Mouse (Mus musculus): ENCODE data around the gene Hdgfl2. TPM values are rescaled to one million over a fixed set of nuclear protein-coding genes. Genes with fewer than 3 reads are reported as not detected.
"Not testable (repeated sequence)": the region's sequence is repeated elsewhere in the genome, so short reads cannot be mapped to it uniquely, and the experiment has no call there.

The Hdgfl2 gene
- polyA plus RNA-seq, 1 experiment from 2014 or later = 96.8 TPM

DNA sequence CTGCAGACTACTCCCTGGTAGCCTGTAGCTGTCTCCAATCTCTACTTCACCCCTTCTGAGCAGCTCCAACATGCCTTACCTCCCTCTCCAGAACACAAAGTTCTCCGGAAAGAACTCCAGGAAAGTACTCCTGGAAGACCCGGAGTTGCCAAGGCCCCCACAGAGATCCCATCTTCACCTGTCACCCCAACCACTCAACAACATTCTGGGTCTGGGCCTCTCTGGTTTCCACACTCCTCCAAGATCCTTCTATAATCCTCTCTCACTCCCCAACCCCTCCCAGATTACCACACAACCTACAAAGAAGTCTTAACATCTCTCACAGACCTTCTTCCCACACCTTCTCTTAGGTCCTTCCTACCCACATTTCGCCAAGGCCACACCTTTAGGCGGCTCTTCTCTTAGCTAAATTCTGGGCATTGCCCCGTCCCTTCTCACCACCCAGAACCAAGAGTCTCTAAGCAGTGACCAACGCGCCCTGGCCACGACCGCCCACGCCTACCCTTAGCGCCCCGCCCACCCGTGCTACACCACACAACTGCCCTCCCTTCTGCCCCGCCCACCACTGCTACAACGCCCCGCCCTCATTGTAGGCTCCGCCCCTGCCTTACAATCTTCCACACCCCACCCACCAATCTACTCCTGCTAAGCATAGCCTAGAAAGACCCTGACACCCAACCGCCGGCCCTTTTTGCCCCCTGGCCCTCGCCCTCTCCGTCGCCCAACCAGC is 5.2 kb upstream of the Hdgfl2 start:
- 8% methylated on average over 22 of the region's 22 CpGs for WGBS

GRCm38 (mm10) chr17:56074827-56075208 is 4.6 kb upstream of the Hdgfl2 start, which contains the start of gene Ubxn6:
Gene Ubxn6 (minus strand): TSS chr17:56075028.
- Histone ChIP-seq H3K27me3 (ENCODE audit: control insufficient read depth, insufficient read depth, low read length) (no peaks in the 10 kb centered on the region), H3K4me3 (ENCODE audit: low read depth, low read length) (peak within 1 kb of the TSS; percentile 74), H3K9ac (replicated peaks; ENCODE audit: low read depth, low read length) (peak within 1 kb of the TSS; percentile 73), H3K27ac (ENCODE audit: low read depth, low read length) (peak within 1 kb of the TSS; percentile 85), H3K4me2 (ENCODE audit: low read depth, low read length) (peak within 1 kb of the TSS; percentile 60), H3K9me3 (ENCODE audit: control insufficient read depth, low read length) (no peaks in the 10 kb centered on the region), H3K36me3 (ENCODE audit: control insufficient read depth, insufficient read depth, low read length) (peaks cover 28% of the 10 kb centered on the region), H3K4me1 (ENCODE audit: control insufficient read depth, insufficient read depth, low read length) (peaks cover 7% of the 10 kb centered on the region; the same call in 1 of the 2 replicates)
- under 1% methylated on average over 35 of the region's 35 CpGs for WGBS
- peak; percentile 71 for ATAC-seq (ENCODE audit: low read depth)

More for the DNA sequence above, 5.2 kb upstream of the Hdgfl2 start:
- H3K36me3 ChIP-seq (ENCODE audit: control insufficient read depth, insufficient read depth, low read length) = peaks cover 33% of the 10 kb centered on the region
- H3K4me3 ChIP-seq (ENCODE audit: low read depth, low read length) = peak overlapping the region; percentile 74
- peaks cover 7% of the 10 kb centered on the region; the same call in 1 of the 2 replicates for H3K4me1 ChIP-seq (ENCODE audit: control insufficient read depth, insufficient read depth, low read length)
- peak; percentile 29 for ATAC-seq (ENCODE audit: low read depth)
- H3K27ac ChIP-seq (ENCODE audit: low read depth, low read length) = peak overlapping the region; percentile 85
- peak overlapping the region; percentile 60 for H3K4me2 ChIP-seq (ENCODE audit: low read depth, low read length)
- H3K9me3 ChIP-seq (ENCODE audit: control insufficient read depth, low read length) = no peaks in the 10 kb centered on the region
- no peaks in the 10 kb centered on the region for H3K27me3 ChIP-seq (ENCODE audit: control insufficient read depth, insufficient read depth, low read length)
- peak overlapping the region; percentile 73 for H3K9ac ChIP-seq (replicated peaks; ENCODE audit: low read depth, low read length)

GRCm38 (mm10) chr17:56077523-56077922 is 1.9 kb upstream of the Hdgfl2 start:
- Histone ChIP-seq H3K36me3 (ENCODE audit: control insufficient read depth, insufficient read depth, low read length) (peaks cover 8% of the 10 kb centered on the region; the same call in 1 of the 2 replicates), H3K9me3 (ENCODE audit: control insufficient read depth, low read length) (no peaks in the 10 kb centered on the region), H3K9ac (replicated peaks; ENCODE audit: low read depth, low read length) (no peak overlapping the region), H3K27ac (ENCODE audit: low read depth, low read length) (no peak overlapping the region), H3K27me3 (ENCODE audit: control insufficient read depth, insufficient read depth, low read length) (no peaks in the 10 kb centered on the region), H3K4me1 (ENCODE audit: control insufficient read depth, insufficient read depth, low read length) (peaks cover 28% of the 10 kb centered on the region), H3K4me2 (ENCODE audit: low read depth, low read length) (no peak overlapping the region), H3K4me3 (ENCODE audit: low read depth, low read length) (no peak overlapping the region)
- no peak for ATAC-seq (ENCODE audit: low read depth)
- 91% methylated on average over 5 of the region's 5 CpGs for WGBS

DNA sequence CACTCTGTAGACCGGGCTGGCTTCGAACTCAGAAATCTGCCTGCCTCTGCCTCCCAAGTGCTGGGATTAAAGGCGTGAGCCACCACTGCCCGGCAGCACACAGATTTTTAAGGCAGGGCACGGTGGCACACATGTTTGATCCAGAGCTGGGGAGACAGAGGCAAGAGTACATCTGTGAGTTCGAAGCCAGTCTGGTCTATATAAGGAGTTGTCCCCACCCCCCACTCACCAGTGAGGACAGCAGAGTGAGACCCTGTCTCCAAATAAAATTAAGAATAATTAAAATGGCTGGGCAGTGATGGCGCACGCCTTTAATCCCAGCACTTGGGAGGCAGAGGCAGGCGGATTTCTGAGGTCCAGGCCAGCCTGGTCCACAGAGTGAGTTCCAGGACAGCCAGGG is 1.1 kb upstream of the Hdgfl2 start:
- peaks cover 28% of the 10 kb centered on the region for H3K4me1 ChIP-seq (ENCODE audit: control insufficient read depth, insufficient read depth, low read length)
- H3K4me3 ChIP-seq (ENCODE audit: low read depth, low read length) = peak overlapping the region; percentile 75; the same call in 1 of the 2 replicates
- H3K36me3 ChIP-seq (ENCODE audit: control insufficient read depth, insufficient read depth, low read length); ATAC-seq (ENCODE audit: low read depth); H3K27ac ChIP-seq (ENCODE audit: low read depth, low read length); H3K9ac ChIP-seq (replicated peaks; ENCODE audit: low read depth, low read length); H3K9me3 ChIP-seq (ENCODE audit: control insufficient read depth, low read length); H3K27me3 ChIP-seq (ENCODE audit: control insufficient read depth, insufficient read depth, low read length): not testable (repeated sequence)
- peak overlapping the region; percentile 27; the same call in 1 of the 2 replicates for H3K4me2 ChIP-seq (ENCODE audit: low read depth, low read length)
- WGBS = 69% methylated on average over 9 of the region's 9 CpGs

- peak overlapping the region; percentile 75 for H3K4me3 ChIP-seq (ENCODE audit: low read depth, low read length)
- no peak for ATAC-seq (ENCODE audit: low read depth)
- H3K4me2 ChIP-seq (ENCODE audit: low read depth, low read length) = peak overlapping the region; percentile 96
Observed at GRCm38 (mm10) chr17:56079921-56080320, 487 bp downstream of the Hdgfl2 start.

DNA sequence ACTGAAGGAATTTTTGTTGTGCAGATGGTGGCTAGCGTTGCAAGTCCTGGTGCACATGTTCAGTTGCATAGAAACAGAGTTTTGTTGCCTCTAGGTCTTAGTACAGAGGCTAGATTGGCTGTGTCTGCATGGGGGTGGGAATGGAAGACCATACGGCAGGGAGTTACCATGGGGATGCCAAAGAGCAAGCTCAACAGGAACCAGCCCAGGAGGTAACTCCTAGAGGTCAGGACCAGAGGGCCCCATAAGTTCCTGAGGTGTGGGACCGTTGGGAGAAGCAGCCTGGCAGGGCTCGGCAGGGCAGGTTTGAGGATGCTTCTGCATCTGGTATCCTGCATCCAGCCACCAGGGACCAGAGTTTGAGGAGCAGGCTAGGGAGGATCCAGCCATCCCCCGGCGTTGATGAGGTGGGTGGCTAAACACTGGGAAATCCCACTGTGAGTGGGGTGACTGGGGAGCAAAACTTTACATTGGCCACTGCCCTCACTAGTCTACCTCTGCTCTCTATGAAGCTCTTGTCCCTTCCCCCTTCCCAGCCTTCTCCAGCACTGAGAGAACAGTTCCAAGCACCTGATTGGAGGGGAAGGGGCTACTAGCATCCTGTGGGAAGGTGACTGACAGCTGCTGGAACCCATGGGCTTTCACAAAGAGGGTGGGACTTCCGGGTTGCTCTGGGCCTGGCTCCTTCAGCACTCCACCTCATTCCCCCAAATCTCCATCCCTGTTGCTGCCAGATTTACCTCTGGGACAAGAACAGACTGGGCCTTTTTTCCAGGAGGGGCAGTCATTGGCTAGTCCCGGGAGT is 1.5 kb downstream of the Hdgfl2 start:
- H3K9ac ChIP-seq (replicated peaks; ENCODE audit: low read depth, low read length) = peak overlapping the region; percentile 74
- H3K36me3 ChIP-seq (ENCODE audit: control insufficient read depth, insufficient read depth, low read length) = peaks cover 13% of the 10 kb centered on the region; the same call in 1 of the 2 replicates
- no peaks in the 10 kb centered on the region for H3K27me3 ChIP-seq (ENCODE audit: control insufficient read depth, insufficient read depth, low read length)
- H3K4me3 ChIP-seq (ENCODE audit: low read depth, low read length) = peak overlapping the region; percentile 75
- peak; percentile 47; the same call in 1 of the 2 replicates for ATAC-seq (ENCODE audit: low read depth)
- WGBS = 5% methylated on average over 8 of the region's 8 CpGs
- peak overlapping the region; percentile 96 for H3K4me2 ChIP-seq (ENCODE audit: low read depth, low read length)
- no peak overlapping the region for H3K27ac ChIP-seq (ENCODE audit: low read depth, low read length)
- H3K9me3 ChIP-seq (ENCODE audit: control insufficient read depth, low read length) = no peaks in the 10 kb centered on the region
- H3K4me1 ChIP-seq (ENCODE audit: control insufficient read depth, insufficient read depth, low read length) = peaks cover 22% of the 10 kb centered on the region

More at GRCm38 (mm10) chr17:56079921-56080320, 487 bp downstream of the Hdgfl2 start:
- Histone ChIP-seq H3K27me3 (ENCODE audit: control insufficient read depth, insufficient read depth, low read length) (no peaks in the 10 kb centered on the region), H3K9ac (replicated peaks; ENCODE audit: low read depth, low read length) (peak overlapping the region; percentile 74), H3K9me3 (ENCODE audit: control insufficient read depth, low read length) (no peaks in the 10 kb centered on the region), H3K27ac (ENCODE audit: low read depth, low read length) (peak overlapping the region; percentile 13; the same call in 1 of the 2 replicates), H3K4me1 (ENCODE audit: control insufficient read depth, insufficient read depth, low read length) (peaks cover 22% of the 10 kb centered on the region), H3K36me3 (ENCODE audit: control insufficient read depth, insufficient read depth, low read length) (peaks cover 13% of the 10 kb centered on the region; the same call in 1 of the 2 replicates)
- 2% methylated on average over 11 of the region's 11 CpGs for WGBS

DNA sequence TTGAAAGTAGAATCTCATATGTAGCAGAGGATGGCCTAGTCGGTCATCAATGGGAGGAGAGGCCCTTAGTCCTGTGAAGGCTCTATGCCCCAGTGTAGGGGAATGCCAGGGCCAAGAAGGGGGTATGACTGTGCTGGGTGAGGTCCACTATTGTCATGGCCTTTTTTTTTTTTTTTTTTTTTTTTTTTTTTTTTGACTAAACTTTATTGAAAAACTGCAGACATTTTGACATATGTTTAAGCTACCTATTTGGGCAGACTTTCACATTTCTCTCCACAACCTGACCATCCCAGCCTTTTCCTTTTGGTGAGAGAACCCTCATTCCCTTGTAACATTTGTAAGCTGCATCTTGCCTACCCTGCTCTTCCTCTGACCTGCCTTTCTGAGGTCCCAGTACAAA is 12.9 kb downstream of the Hdgfl2 start:
- Histone ChIP-seq H3K4me3 (ENCODE audit: low read depth, low read length) (no peak overlapping the region), H3K9ac (replicated peaks; ENCODE audit: low read depth, low read length) (no peak overlapping the region), H3K27me3 (ENCODE audit: control insufficient read depth, insufficient read depth, low read length) (no peaks in the 10 kb centered on the region), H3K4me2 (ENCODE audit: low read depth, low read length) (no peak overlapping the region), H3K27ac (ENCODE audit: low read depth, low read length) (no peak overlapping the region), H3K4me1 (ENCODE audit: control insufficient read depth, insufficient read depth, low read length) (no peaks in the 10 kb centered on the region), H3K9me3 (ENCODE audit: control insufficient read depth, low read length) (no peaks in the 10 kb centered on the region), H3K36me3 (ENCODE audit: control insufficient read depth, insufficient read depth, low read length) (peaks cover 23% of the 10 kb centered on the region)
- ATAC-seq (ENCODE audit: low read depth) = no peak
- WGBS = 81% methylated on average over 1 of the region's 1 CpGs

DNA sequence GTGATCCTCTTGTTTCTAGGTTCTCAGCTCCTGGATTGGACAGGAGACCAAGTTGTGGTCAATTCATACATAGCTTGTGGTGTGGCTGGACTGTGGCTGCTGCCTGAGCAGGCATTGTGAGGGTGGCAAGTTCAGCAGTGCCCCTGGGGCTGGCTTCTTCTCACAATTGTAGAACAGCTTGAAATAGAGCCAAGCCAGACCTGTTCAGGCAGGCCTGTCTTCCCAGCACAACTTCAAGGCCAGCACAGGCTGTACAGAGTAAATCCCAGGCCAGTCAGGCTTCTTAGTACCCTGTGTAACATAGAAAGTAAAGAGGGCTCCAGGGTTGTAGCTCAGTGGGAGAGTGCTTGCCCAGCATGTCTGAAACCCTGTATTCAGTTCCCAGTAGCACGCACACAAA is 13.4 kb downstream of the Hdgfl2 start:
- Histone ChIP-seq H3K36me3 (ENCODE audit: control insufficient read depth, insufficient read depth, low read length) (peaks cover 27% of the 10 kb centered on the region), H3K27ac (ENCODE audit: low read depth, low read length) (no peak overlapping the region), H3K4me1 (ENCODE audit: control insufficient read depth, insufficient read depth, low read length) (no peaks in the 10 kb centered on the region), H3K9me3 (ENCODE audit: control insufficient read depth, low read length) (no peaks in the 10 kb centered on the region), H3K4me3 (ENCODE audit: low read depth, low read length) (no peak overlapping the region), H3K4me2 (ENCODE audit: low read depth, low read length) (no peak overlapping the region), H3K9ac (replicated peaks; ENCODE audit: low read depth, low read length) (no peak overlapping the region), H3K27me3 (ENCODE audit: control insufficient read depth, insufficient read depth, low read length) (no peaks in the 10 kb centered on the region)
- WGBS = 100% methylated on average over 1 of the region's 1 CpGs
- ATAC-seq (ENCODE audit: low read depth) = no peak

DNA sequence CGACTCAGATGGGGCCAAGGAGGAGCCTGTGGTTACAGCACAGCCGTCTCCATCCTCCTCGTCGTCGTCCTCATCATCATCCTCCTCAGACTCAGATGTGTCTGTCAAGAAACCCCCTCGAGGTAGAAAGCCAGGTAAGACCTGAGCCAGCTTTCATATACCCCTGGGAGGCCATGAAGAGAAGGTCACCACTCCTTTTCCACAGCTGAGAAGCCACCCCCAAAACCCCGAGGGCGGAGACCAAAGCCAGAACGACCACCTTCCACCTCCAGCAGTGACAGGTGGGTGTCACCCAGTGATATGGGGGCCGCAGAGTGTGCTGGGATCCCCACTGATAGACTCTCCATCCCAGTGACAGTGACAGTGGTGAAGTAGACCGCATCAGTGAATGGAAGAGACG is 17.4 kb downstream of the Hdgfl2 start:
- Histone ChIP-seq H3K36me3 (ENCODE audit: control insufficient read depth, insufficient read depth, low read length) (peaks cover 41% of the 10 kb centered on the region), H3K4me3 (ENCODE audit: low read depth, low read length) (no peak overlapping the region), H3K27me3 (ENCODE audit: control insufficient read depth, insufficient read depth, low read length) (no peaks in the 10 kb centered on the region), H3K27ac (ENCODE audit: low read depth, low read length) (no peak overlapping the region), H3K4me2 (ENCODE audit: low read depth, low read length) (no peak overlapping the region), H3K9ac (replicated peaks; ENCODE audit: low read depth, low read length) (no peak overlapping the region), H3K9me3 (ENCODE audit: control insufficient read depth, low read length) (no peaks in the 10 kb centered on the region), H3K4me1 (ENCODE audit: control insufficient read depth, insufficient read depth, low read length) (no peaks in the 10 kb centered on the region)
- ATAC-seq (ENCODE audit: low read depth) = no peak
- 92% methylated on average over 12 of the region's 12 CpGs for WGBS

Measured in neural tube, embryonic 14.5 days (tissue).